Mouse (Mus musculus) frontal cortex, adult 2 months (tissue): ENCODE data around the gene Mast4. TPM values are rescaled to one million over a fixed set of nuclear protein-coding genes. Genes with fewer than 3 reads are reported as not detected.

Experiments used
- DNase-seq, 2 experiments: peaks; one replicate each; pipeline ENCODE4 v3.0.0; 2022; ENCODE audit warnings: low spot score in 1 of 2; ENCODE audit errors: extremely low spot score in 1 of 2
- polyA plus RNA-seq: library from polyadenylated mRNA; depleted of rRNA; stranded (reverse); fragments of >200 nt; gene quantifications from 2 replicates; pipeline ENCODE4 v1.2.3, GENCODE M21; 2012

The Mast4 gene
- polyA plus RNA-seq, 1 experiment: 18.2 TPM

- DNase-seq: no peak
Measured at GRCm38 (mm10) chr13:102902123-102902522, 432.2 kb downstream of the Mast4 start.

- no peak for DNase-seq
Measured at GRCm38 (mm10) chr13:102900531-102900930, 433.8 kb downstream of the Mast4 start.

DNA sequence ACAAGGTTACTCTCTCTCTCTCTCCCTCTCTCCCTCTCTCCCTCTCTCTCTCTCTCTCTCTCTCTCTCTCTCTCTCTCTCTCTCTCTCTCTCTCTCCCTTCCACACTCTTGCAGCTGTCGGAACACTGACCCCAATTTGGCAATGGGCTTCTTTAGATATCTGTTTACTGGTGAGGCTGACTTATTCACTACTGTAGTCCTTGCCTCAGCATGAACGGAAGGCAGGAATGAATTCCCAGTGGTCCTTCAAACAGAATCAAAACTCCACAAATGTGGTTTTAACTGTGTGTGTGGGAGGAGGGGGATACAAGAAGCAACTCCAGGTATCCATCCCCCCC, 434.2 kb downstream of the Mast4 start:
- DNase-seq: no peak

DNA sequence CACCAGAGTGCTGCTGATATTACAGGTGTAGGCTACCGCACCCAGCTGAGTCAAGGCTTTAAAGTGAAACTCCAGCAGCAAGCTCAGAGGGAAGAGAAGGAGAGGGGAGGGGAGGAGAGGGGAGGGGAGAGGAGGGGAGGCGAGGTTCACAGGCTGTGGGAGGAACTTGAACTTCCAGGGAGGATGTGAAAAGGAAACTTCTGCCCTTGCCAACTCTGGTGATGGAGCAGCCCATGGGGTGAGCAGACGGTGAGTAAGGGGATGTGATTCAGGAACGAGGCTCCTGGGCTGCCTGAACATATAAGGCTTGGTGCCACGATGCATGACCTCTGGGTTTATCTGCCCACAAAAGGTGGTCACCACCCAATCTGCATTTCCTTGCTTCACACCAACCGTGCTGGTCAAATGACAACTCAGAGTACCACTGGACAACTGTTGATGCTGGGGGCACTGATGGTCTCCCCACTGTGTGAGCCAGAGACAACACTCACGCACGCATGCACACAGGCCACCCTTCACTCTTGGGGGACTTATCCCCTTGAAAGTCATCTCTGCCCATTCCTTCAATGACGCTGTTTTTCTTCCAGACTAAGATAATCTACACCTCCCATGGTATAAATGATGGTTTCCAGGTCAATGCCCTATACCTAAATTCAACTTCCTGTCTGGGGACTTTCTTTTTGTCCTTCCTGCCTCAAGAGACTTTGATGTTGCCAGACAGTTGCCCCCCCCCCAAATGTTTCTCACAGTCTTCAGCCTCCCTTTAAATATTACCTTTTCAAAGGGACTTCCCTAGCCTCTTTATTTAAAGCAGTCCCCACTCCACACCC, 434.8 kb downstream of the Mast4 start:
- no peak for DNase-seq

- no peak for DNase-seq
Measured at GRCm38 (mm10) chr13:102898374-102899131, 435.7 kb downstream of the Mast4 start.

DNA sequence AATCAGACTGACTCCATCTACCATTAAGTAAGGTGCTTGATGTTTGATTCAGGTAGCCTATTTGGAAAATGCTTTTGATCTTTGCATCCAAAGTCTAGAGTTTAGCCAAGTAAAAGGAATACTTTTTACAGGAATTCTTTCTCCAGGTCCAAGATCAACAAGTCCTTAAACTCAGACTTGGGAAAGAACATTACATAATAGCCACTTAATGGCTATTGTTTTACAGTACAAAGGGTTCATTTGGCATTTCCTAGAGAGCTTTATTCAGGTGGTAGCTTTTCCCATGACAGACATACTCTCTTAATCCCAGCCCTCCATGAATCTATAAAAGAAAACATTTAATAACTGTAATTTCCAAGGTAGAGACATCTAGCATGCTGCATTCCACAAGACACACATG, 438.0 kb downstream of the Mast4 start:
- no peak for DNase-seq

- no peak for DNase-seq
Measured at GRCm38 (mm10) chr13:102895894-102896293, 438.4 kb downstream of the Mast4 start.

- no peak for DNase-seq
Measured at GRCm38 (mm10) chr13:102894287-102895234, 439.7 kb downstream of the Mast4 start.

DNA sequence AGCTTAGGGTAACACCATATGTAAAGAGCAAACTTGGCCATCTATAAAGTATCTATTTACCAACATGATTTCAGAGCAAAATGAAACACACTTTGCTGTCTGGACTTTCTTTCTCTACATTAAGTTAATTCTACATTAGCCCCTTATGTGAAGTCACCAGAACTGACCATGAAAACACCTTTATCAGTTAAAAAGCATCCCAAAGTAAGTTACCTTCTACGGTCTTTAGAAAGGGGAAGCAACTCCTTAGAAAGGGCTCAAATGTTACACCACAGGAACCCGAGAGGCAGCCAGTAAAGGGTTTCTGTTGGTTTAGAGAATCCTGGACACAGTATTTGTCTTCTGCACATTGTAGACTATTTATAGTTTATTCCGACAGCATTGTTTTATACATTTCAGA, 441.5 kb downstream of the Mast4 start:
- no peak for DNase-seq

GRCm38 (mm10) chr13:102889989-102890388, 444.3 kb downstream of the Mast4 start:
- DNase-seq: no peak

DNA sequence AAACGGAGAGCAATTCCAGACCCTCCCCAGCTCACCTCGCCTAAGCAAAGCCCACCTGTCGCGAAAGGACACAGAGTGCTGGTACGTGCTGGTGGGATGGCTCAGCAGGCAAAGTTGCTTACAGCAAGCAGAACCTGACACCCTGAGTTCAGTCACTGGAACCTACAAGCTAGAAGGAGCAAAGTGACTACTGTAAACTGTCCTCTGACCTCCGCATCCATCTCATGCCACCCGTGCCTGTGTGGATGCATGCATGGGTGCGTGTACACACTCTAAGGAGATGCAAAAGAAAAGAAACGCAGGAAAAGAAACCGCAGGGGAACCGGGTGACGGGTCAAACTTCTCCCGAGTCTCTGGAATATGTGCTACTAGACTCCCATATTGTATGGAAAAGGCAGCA, 444.8 kb downstream of the Mast4 start:
- no peak for DNase-seq

- DNase-seq: no peak
Measured at GRCm38 (mm10) chr13:102888895-102889490, 445.3 kb downstream of the Mast4 start.

- no peak for DNase-seq
Measured at GRCm38 (mm10) chr13:102888211-102888610, 446.1 kb downstream of the Mast4 start.

DNA sequence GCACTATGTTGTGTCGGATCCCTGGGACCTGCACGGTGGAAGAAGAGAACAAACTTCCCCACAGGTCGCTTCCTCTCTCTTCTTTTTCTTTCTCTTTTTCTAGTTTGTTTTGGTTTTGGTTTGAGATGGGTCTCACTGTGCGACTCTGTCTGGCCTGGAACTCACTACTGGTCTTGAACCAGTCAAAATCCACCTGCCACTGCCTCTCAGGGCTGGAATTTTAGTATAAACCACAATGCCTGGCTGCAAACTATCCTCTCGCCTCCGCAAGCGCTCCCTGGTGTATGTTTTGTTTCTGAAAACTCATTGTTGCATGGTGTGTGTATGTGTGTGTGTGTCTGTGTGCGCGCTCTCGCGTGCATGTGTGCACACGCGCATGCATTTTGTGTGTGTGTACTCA, 446.8 kb downstream of the Mast4 start:
- DNase-seq: no peak

GRCm38 (mm10) chr13:102886788-102887187, 447.5 kb downstream of the Mast4 start:
- no peak for DNase-seq

GRCm38 (mm10) chr13:102886147-102886546, 448.1 kb downstream of the Mast4 start:
- no peak for DNase-seq

- DNase-seq: no peak
Measured at GRCm38 (mm10) chr13:102880381-102881076, 453.8 kb downstream of the Mast4 start.

DNA sequence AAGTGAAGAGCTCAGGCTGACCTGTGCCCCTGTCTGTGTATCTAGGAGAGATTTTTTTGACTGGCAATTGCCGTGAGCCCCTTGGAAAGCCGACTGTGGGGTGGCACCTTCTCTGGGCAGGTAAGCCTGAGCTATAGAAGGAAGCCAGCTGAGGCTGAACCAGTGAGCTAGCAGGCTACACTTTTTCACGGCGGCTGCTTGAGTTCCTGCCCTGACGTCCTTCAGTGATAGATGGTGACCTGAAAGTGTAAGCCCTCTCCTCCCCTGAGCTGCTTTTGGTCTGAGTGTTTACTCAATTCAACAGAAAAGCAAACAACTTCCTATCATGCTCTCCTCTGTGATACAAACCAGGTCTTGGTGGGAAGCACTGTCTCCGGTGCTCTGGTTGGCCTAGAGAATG, 455.7 kb downstream of the Mast4 start:
- no peak for DNase-seq

- no peak for DNase-seq
Measured at GRCm38 (mm10) chr13:102877766-102878325, 456.5 kb downstream of the Mast4 start.

DNA sequence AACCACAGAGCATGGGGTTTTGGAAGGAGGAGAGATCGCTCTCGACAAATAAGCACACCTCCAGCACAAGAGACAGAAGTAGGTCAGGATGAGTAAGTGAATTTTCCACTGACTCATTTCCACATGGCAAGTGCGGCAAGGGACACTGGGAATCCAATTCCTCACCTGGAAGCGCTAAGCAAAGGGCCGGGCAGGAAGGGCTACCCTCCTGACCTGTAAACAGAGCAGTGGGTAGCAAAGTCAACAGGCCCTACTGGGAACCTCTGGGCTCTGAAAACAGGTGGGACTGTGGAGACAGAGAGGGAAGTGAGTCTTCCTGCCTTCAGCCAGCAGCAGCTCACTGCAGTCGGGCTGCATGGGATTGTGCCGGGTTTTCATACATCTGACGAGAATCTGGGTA, 457.1 kb downstream of the Mast4 start:
- peak in 1 of 2 experiments; percentile 68 for DNase-seq
